Mouse (Mus musculus) heart, embryonic 14.5 days (tissue): Measurements from ENCODE around the gene Rtn4rl1. TPM values are rescaled to one million over a fixed set of nuclear protein-coding genes. Genes with fewer than 3 reads are reported as not detected.
A peak's percentile ranks its signal among the peaks of the same experiment; 100 is the strongest.

Source experiments
- ATAC-seq: fragments of 200-750 bp; cut with Nextera tagmentation; 2 replicates; pipeline ENCODE4 v1.8.0; 2017; ENCODE audit warnings: low read depth, moderate TSS enrichment; ENCODE audit not compliant: insufficient number of reproducible peaks, insufficient read depth, low FRiP score
- H3K27ac ChIP-seq, 2 experiments: fragments of 200-500 bp in 1 of 2; fragments of 300-500 bp in 1 of 2; sonication (generic) in 1 of 2; replicated peaks in 1 of 2; 2 replicates each; pipeline ENCODE4 v1.5.1; 2012 to 2014; ENCODE audit warnings: low read depth in 2 of 2, low read length in 2 of 2, control low read depth in 1 of 2, mild to moderate bottlenecking in 1 of 2, mixed read lengths in 1 of 2; ENCODE audit not compliant: control insufficient read depth in 1 of 2, insufficient read depth in 1 of 2
- H3K27me3 ChIP-seq: fragments of 300-500 bp; sonication (generic); 2 replicates; pipeline ENCODE4 v1.6.1; 2014; ENCODE audit warnings: mild to moderate bottlenecking, low read length, control low read depth; ENCODE audit not compliant: control insufficient read depth, insufficient read depth
- H3K36me3 ChIP-seq: fragments of 300-500 bp; sonication (generic); 2 replicates; pipeline ENCODE4 v1.6.1; 2014; ENCODE audit warnings: mild to moderate bottlenecking, control low read depth, low read length, mixed read lengths; ENCODE audit not compliant: control insufficient read depth, insufficient read depth
- H3K4me1 ChIP-seq, 2 experiments: fragments of 200-500 bp in 1 of 2; fragments of 300-500 bp in 1 of 2; sonication (generic) in 1 of 2; 2 replicates each; pipeline ENCODE4 v1.6.1; 2012 to 2014; ENCODE audit warnings: low read length in 2 of 2, control low read depth in 1 of 2, mixed read lengths in 1 of 2; ENCODE audit not compliant: control insufficient read depth in 2 of 2, insufficient read depth in 2 of 2
- H3K4me2 ChIP-seq: fragments of 300-500 bp; sonication (generic); 2 replicates; pipeline ENCODE4 v1.6.1; 2014; ENCODE audit warnings: mild to moderate bottlenecking, low read length
- H3K4me3 ChIP-seq, 2 experiments: fragments of 200-500 bp in 1 of 2; fragments of 300-500 bp in 1 of 2; sonication (generic) in 1 of 2; 2 replicates each; pipeline ENCODE4 v1.5.1; 2012 to 2014; ENCODE audit warnings: low read length in 2 of 2, mild to moderate bottlenecking in 2 of 2, control low read depth in 1 of 2, low read depth in 1 of 2, moderate library complexity in 1 of 2; ENCODE audit not compliant: control insufficient read depth in 1 of 2, insufficient read depth in 1 of 2
- H3K9ac ChIP-seq: fragments of 300-500 bp; sonication (generic); 2 replicates; pipeline ENCODE4 v1.6.1; 2014; ENCODE audit warnings: mild to moderate bottlenecking, low read length
- H3K9me3 ChIP-seq: fragments of 300-500 bp; sonication (generic); 2 replicates; pipeline ENCODE4 v1.6.1; 2016; ENCODE audit warnings: low read length, control low read depth; ENCODE audit not compliant: control insufficient read depth
- WGBS: fragments of 180-500 bp; shearing (Covaris S2); extraction: QIAGEN DNeasy Blood & Tissue Kit; methylation state at CpG from one replicate; pipeline ENCODE4 v1.1.7; 2014; 5-methylcytosine and 5-hydroxymethylcytosine counted together
- polyA plus RNA-seq: library from polyadenylated mRNA; unstranded; fragments of >200 nt; fragmentation: Nextera tagmentation; extraction: Ambion mirVana; gene quantifications from 2 replicates; pipeline ENCODE4 v1.2.1, GENCODE M21; 2014

Rtn4rl1 gene
- polyA plus RNA-seq, 1 experiment from 2014 or later = 17.3 TPM

DNA sequence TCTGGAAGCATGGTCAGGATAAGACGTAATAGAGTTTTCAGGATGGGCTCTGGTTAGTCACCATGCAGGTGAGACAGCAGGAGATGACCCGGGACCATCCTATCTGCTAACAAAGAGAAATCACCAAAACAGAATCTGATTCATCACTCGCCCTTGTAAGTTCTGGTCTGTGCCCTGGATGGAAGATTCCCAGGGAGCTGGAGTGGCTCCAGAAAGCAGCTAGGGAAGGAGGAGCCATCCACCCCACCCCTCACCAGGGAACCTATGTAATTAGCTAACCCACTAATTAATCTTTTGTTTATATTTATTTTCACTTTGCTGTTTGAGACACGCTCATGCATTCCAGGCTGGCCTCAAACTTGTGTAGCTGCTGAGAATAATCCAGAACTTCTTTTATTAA, 38.9 kb downstream of the Rtn4rl1 start:
- H3K36me3 ChIP-seq = no peaks in the 10 kb centered on the region
- H3K4me3 ChIP-seq = no peak overlapping the region
- H3K9me3 ChIP-seq = no peaks in the 10 kb centered on the region
- ATAC-seq = no peak
- H3K9ac ChIP-seq = no peak overlapping the region
- H3K27ac ChIP-seq = no peak overlapping the region
- H3K4me2 ChIP-seq = no peak overlapping the region
- WGBS = 83% methylated on average over 4 of the region's 4 CpGs
- peaks cover 6 to 23% of the 10 kb centered on the region in 2 experiments; a peak in 3 of 4 replicates for H3K4me1 ChIP-seq
- peaks cover 6% of the 10 kb centered on the region; the same call in 1 of the 2 replicates for H3K27me3 ChIP-seq

DNA sequence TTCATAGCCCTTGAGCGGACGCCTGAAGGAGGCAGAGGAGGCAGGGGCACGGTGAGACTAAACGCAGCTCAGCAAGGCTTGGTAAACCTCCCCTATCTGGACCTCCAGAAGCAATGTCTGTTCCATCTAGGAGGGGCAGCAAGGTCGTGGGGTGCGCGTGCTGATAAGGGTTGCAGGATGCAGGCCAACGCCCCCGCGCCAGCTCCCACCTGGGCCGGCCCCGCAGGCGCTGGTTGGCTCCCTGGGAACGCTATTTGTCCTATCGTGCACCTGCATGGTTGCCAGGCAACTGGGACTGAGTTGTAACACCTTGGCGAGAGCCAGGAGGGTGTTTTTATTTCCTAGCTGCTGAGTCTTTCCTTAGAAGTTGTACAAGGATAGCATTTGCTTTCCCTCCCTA, 41.2 kb downstream of the Rtn4rl1 start:
- no peaks in the 10 kb centered on the region for H3K9me3 ChIP-seq
- H3K27ac ChIP-seq = no peak overlapping the region
- no peak overlapping the region for H3K4me3 ChIP-seq
- 19% methylated on average over 16 of the region's 16 CpGs for WGBS
- peaks cover 6 to 23% of the 10 kb centered on the region in 2 experiments; a peak in 3 of 4 replicates for H3K4me1 ChIP-seq
- no peak for ATAC-seq
- H3K9ac ChIP-seq = no peak overlapping the region
- H3K4me2 ChIP-seq = no peak overlapping the region
- H3K27me3 ChIP-seq = peaks cover 6% of the 10 kb centered on the region; the same call in 1 of the 2 replicates
- no peaks in the 10 kb centered on the region for H3K36me3 ChIP-seq

DNA sequence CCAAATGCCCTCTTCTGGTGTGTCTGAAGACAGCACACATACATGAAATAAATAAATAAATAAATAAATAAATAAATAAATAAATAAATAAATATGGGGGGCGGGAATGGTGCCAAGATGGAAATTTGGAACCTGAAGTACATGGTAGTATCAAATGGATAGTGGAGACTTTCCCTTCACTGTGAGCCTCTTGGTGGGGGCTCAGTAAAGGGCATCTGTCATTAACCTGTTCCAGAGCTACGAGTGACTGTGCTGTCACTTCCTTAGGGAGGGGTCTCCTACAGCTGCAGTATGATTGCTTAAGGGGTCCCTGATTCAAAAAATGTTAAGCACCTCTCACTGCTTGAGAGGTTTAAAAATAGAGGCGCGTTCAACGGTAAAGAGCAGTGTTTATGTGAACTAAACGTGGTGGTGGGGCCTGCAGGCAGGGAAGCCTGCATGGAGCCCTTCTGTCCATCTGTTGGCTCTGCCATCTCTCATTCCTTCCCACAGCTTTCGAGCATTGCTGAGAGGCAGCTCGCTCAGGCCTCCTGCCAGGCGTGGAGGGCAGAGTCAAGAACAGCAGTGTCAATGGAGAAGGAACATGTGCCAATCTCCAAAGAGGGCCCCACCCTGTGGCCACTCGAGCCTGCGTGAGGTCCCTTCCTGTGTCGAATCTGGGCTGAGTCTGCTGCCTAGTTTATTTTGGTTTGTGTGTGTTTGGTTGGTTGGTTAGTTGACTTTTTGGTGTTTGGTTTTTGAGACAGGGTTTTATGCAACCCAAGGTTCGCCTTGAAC, 46.8 kb downstream of the Rtn4rl1 start:
- WGBS = 30% methylated on average over 13 of the region's 13 CpGs
- Histone ChIP-seq H3K4me3 (no peak overlapping the region), H3K4me1 (peaks cover 26 to 41% of the 10 kb centered on the region in 2 experiments), H3K9me3 (no peaks in the 10 kb centered on the region), H3K36me3 (no peaks in the 10 kb centered on the region), H3K4me2 (peak overlapping the region; percentile 14), H3K27me3 (peaks cover 6% of the 10 kb centered on the region; the same call in 1 of the 2 replicates), H3K27ac (peak overlapping the region; percentile 55 to 79), H3K9ac (no peak overlapping the region)
- ATAC-seq = peak; percentile 69

DNA sequence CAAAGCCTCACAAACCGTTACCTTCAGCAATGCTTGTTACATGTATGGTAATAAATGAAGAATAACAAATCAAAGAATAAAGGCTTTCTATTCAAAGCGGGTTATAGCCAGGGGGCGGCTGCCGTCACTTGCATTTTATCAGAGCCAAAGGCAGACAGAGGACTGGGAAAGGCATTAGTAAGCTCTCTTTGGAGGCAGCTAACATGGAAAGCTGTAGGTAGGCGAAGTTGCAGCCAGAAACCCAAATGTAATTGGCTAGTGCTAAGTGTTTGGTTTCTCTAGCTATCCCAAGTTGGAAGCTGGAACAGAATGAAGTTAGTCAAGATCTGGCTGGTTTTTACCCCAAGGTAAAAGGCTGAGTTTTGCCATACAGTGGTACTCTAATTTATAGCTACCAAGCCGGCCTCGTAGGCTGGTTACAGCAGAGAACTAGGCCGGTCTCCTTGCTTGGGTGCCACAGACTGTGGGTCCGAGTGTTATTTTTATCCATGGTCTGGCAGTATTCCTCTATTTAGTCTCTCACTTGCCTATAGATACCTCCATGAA, 49.2 kb downstream of the Rtn4rl1 start:
- Histone ChIP-seq H3K27ac (peak overlapping the region; percentile 50 to 56; a peak in 3 of 4 replicates), H3K27me3 (no peaks in the 10 kb centered on the region), H3K4me3 (no peak overlapping the region), H3K9me3 (no peaks in the 10 kb centered on the region), H3K4me2 (no peak overlapping the region), H3K36me3 (no peaks in the 10 kb centered on the region), H3K9ac (no peak overlapping the region), H3K4me1 (peaks cover 43 to 64% of the 10 kb centered on the region in 2 experiments)
- no peak for ATAC-seq
- WGBS = 67% methylated on average over 9 of the region's 9 CpGs

DNA sequence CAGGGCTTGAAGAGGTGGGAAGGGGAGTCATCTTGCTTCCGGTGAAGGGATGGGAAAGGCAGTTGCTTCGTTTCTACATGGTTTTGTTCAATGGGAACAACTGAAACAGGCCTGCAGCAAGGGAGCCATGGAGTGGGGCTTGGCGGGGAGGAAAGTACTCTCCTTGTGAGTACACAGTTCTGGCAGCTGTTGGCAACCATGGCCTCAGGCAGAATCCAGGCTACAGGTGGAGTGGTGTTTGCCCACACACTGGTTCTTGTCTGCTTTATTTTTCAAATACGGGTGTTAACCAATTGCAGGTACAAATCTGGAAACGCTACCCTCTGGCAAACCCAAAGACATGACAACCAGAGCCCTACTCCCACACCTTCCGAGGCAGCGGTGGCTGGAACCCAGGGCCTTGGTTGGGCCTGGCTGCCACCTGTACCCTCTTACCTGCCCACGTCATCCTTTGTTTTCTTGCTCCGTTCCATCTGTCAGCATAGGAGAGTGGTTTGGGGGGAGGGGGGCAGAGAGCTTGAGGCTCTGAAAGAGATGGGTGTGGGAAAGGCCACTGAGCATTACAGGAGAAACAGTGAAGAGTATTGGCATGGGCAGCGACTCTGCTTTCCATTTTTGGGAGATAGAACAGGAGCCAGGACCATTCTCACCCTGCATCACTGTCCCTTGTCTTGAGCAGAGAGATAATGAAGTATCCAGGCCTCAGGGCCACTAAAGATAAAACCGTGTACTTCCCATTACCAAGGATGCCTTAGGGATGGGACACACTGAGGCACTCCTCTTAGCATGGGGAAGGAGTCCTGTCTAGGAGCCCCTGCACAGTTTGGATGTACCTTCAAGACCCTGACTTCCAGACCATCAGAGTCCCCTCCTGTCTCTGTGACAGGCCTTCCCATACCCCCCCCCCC, 51.0 kb downstream of the Rtn4rl1 start:
- Histone ChIP-seq H3K9ac (no peak overlapping the region; the same call in 1 of the 2 replicates), H3K36me3 (no peaks in the 10 kb centered on the region), H3K27me3 (no peaks in the 10 kb centered on the region), H3K27ac (no peak overlapping the region), H3K4me1 (peaks cover 52 to 78% of the 10 kb centered on the region in 2 experiments), H3K4me3 (no peak overlapping the region), H3K9me3 (no peaks in the 10 kb centered on the region), H3K4me2 (0 out of 2 replicates have a peak overlapping the region, but pooled peaks have one; percentile 16)
- WGBS = 78% methylated on average over 11 of the region's 11 CpGs
- ATAC-seq = no peak

DNA sequence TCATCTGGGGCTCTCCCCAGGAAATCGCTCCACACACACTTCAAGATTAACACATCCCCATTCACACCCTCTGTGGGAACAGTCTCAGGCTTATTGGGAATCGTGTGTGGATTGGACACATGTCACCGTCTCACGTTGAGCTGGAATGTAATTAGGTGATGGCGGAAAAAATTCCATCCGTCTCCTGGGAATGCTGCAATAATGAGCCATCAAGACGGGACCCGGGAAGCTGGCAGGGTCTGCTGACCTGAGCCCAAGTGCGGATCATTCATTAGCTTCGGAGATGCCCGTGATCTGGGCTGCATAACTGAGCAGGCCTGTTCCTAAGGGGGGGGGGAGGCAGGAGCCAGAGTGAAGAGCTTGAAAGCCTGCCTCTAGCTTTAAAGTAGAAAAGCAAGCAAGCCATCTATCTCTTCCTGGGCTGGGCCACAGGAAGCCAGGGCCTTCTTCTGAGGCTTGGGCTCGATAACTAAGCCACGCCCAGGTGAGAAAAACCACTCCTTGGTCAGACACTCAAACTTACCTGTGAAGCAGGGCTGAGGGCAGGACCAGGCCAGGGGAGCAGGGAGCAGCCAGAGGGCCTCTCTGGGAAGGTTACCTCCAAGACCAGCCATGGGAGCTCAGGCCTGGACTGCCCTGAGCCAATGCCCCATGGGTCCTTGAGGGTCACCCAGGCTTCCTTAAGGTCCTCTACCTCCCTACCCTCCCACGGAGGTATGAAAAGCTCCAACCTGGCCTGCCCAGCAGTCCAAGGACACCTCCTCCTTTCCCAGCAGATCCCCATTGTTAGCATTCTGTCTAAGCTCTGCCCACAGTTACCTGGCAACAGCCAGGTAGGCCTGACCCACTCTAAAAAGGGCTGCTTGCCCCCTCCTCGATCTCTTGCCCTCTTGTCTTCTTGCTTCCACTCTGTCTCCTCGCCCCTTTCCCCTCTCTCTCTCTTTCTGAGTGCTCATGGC, 52.1 kb downstream of the Rtn4rl1 start:
- 32% methylated on average over 16 of the region's 16 CpGs for WGBS
- no peaks in the 10 kb centered on the region for H3K9me3 ChIP-seq
- peak overlapping the region; percentile 16; the same call in 1 of the 2 replicates for H3K4me2 ChIP-seq
- H3K36me3 ChIP-seq = no peaks in the 10 kb centered on the region
- ATAC-seq = no peak
- H3K4me1 ChIP-seq = peaks cover 57 to 82% of the 10 kb centered on the region in 2 experiments
- H3K27me3 ChIP-seq = no peaks in the 10 kb centered on the region
- peak overlapping the region in 1 of 2 experiments; percentile 29; a peak in 3 of 4 replicates for H3K27ac ChIP-seq
- no peak overlapping the region for H3K4me3 ChIP-seq
- H3K9ac ChIP-seq = peak overlapping the region; percentile 23; the same call in 1 of the 2 replicates
